Comparison of ENCODE assay signal across 32 mouse cellular contexts in genomic region chr10:13915211-13915610, GRCm38 (mm10). TPM values are rescaled to one million over a fixed set of nuclear protein-coding genes. Genes with fewer than 3 reads are reported as not detected.
DNase-seq lines count a peak whose midpoint lies in the region; ATAC-seq and TF ChIP-seq lines count a peak whose summit lies in the region.
"Had no signal": no experiment of that assay in that cellular context is flagged by ENCODE, and none has a peak within 500 bp of the region (broad histone marks: within the 10 kb centered on the region; RNA-seq: fewer than 3 reads in every experiment).

No protein-coding gene starts in this region.

- H3K9ac ChIP-seq in heart, embryonic 13.5 days = no peak overlapping the region
- H3K9ac ChIP-seq: embryonic facial prominence, embryonic 12.5 days; forebrain, embryonic 15.5 days; hindbrain, embryonic 15.5 days; kidney, embryonic 15.5 days; limb, embryonic 15.5 days; liver, embryonic 13.5 days; midbrain, embryonic 13.5 days had no signal

- H3K4me1 ChIP-seq in heart, embryonic 13.5 days = peaks cover 20% of the 10 kb centered on the region
- H3K4me1 ChIP-seq: limb, embryonic 10.5 days; liver, embryonic 13.5 days; megakaryocyte, embryonic 14.5 days had no signal

- H3K4me2 ChIP-seq in heart, embryonic 13.5 days = no peak overlapping the region
- H3K4me2 ChIP-seq in myocyte (ENCODE audit: low read depth) = peak overlapping the region; percentile 41
- H3K4me2 ChIP-seq: embryonic facial prominence, embryonic 12.5 days; forebrain, embryonic 15.5 days; hindbrain, embryonic 15.5 days; kidney, embryonic 15.5 days; limb, embryonic 15.5 days; liver, embryonic 13.5 days; midbrain, embryonic 13.5 days had no signal

- H3K27me3 ChIP-seq in heart, embryonic 13.5 days (replicated peaks) = no peaks in the 10 kb centered on the region
- H3K27me3 ChIP-seq in myocyte (ENCODE audit: control insufficient read depth, insufficient read depth, insufficient read length) = no peaks in the 10 kb centered on the region
- H3K27me3 ChIP-seq: embryonic facial prominence, embryonic 12.5 days; forebrain, embryonic 15.5 days; hindbrain, embryonic 15.5 days; kidney, embryonic 15.5 days; limb, embryonic 15.5 days; liver, embryonic 13.5 days; megakaryocyte, embryonic 14.5 days had no signal

- DNase-seq in heart, postnatal 14 days = no peak
- DNase-seq in layer of hippocampus, adult 9-11 months = peak; percentile 25
- no peak for DNase-seq in layer of hippocampus, adult 9-10 months (ENCODE audit: low spot score)
- peak; percentile 8 for DNase-seq in NIH3T3 (ENCODE audit: low read depth)
- no peak for DNase-seq in spleen, adult 12 weeks (ENCODE audit: low spot score)
- DNase-seq: adrenal gland, adult 8-10 months; cerebellum, adult 11 months; cerebellum, adult 9-10 months; cerebellum, postnatal 36 days; gastrocnemius, postnatal 10 days; heart, postnatal 4 days; kidney, adult 11 months; kidney, postnatal 36 days; liver, embryonic 13.5 days; lung, adult 18-20 months; lung, postnatal 4 days; retina, postnatal 1 day; thymus, adult 18-20 months; thymus, postnatal 25 days had no signal

- H3K36me3 ChIP-seq in heart, embryonic 13.5 days = no peaks in the 10 kb centered on the region
- no peaks in the 10 kb centered on the region for H3K36me3 ChIP-seq in myocyte (ENCODE audit: control insufficient read depth, insufficient read depth)
- H3K36me3 ChIP-seq: embryonic facial prominence, embryonic 12.5 days; forebrain, embryonic 10.5 days; forebrain, embryonic 15.5 days; hindbrain, embryonic 15.5 days; kidney, embryonic 15.5 days; limb, embryonic 10.5 days; limb, embryonic 15.5 days; liver, embryonic 13.5 days; midbrain, embryonic 13.5 days had no signal

- H3K9me3 ChIP-seq in heart, embryonic 13.5 days = no peaks in the 10 kb centered on the region
- H3K9me3 ChIP-seq: embryonic facial prominence, embryonic 12.5 days; forebrain, embryonic 10.5 days; forebrain, embryonic 15.5 days; hindbrain, embryonic 15.5 days; kidney, embryonic 15.5 days; limb, embryonic 10.5 days; limb, embryonic 15.5 days; liver, embryonic 13.5 days; megakaryocyte, embryonic 14.5 days; midbrain, embryonic 13.5 days had no signal

- no peak overlapping the region for H3ac ChIP-seq in myocyte (ENCODE audit: control insufficient read depth, insufficient read length)

- no peak for ATAC-seq in heart, embryonic 13.5 days (ENCODE audit: extremely low read depth, insufficient number of reproducible peaks, low FRiP score, low TSS enrichment)
- ATAC-seq: forebrain, embryonic 15.5 days; inflammation-experienced regulatory T-cells, adult 6 months; lung, postnatal 0 days; midbrain, embryonic 13.5 days had no signal

- intact Hi-C loops in heart, postnatal 14 days (cut with DNase I) = no loop called here

- H3K4me3 ChIP-seq in heart, embryonic 13.5 days = no peak overlapping the region
- H3K4me3 ChIP-seq in myocyte = no peak overlapping the region
- H3K4me3 ChIP-seq: embryonic facial prominence, embryonic 12.5 days; forebrain, embryonic 10.5 days; forebrain, embryonic 15.5 days; hindbrain, embryonic 15.5 days; kidney, embryonic 15.5 days; limb, embryonic 10.5 days; limb, embryonic 15.5 days; liver, embryonic 13.5 days; megakaryocyte, embryonic 14.5 days; midbrain, embryonic 13.5 days had no signal

- WGBS in heart, embryonic 13.5 days = 37% methylated on average over 3 of the region's 3 CpGs

- TF ChIP-seq POLR2A in myocyte (IDR thresholded peaks at IDR 0.05; ENCODE audit: insufficient read length, low read depth) = no peak

- 0 out of 2 replicates have a peak overlapping the region, but pooled peaks have one; percentile 2 for H3K27ac ChIP-seq in heart, embryonic 13.5 days (replicated peaks)
- H3K27ac ChIP-seq: embryonic facial prominence, embryonic 12.5 days; forebrain, embryonic 10.5 days; forebrain, embryonic 15.5 days; hindbrain, embryonic 15.5 days; kidney, embryonic 15.5 days; limb, embryonic 10.5 days; limb, embryonic 15.5 days; liver, embryonic 13.5 days; midbrain, embryonic 13.5 days had no signal

- H3K79me2 ChIP-seq in myocyte (ENCODE audit: control insufficient read depth, insufficient read depth) = no peaks in the 10 kb centered on the region

TF ChIP-seq in myocyte, 11 proteins besides CTCF, POLR2A, EP300 and RAD21:
- TF ChIP-seq REST (IDR thresholded peaks at IDR 0.05; ENCODE audit: insufficient read depth, insufficient read length) = no peak
- no peak for TF ChIP-seq POLR2AphosphoS2 (IDR thresholded peaks at IDR 0.05; ENCODE audit: insufficient read length, low read depth)
- no peak for TF ChIP-seq MAX (IDR thresholded peaks at IDR 0.05; ENCODE audit: low read depth)

RNA-seq across cellular contexts. Expression of gene Aig1, which starts 46.4 kb away (rescaled TPM):
- 52.3 and 64.9 TPM in 2 replicates for polyA plus RNA-seq in heart, embryonic 13.5 days (2015; fragmentation: Nextera tagmentation; extraction: Ambion mirVana)
- total RNA-seq in heart, postnatal 14 days (2021) = 10 to 100 TPM; 55.5 to 60.1 TPM
- polyA plus RNA-seq in myocyte (2012; fragmentation: generic; extraction: Trizol) = 31.3 TPM

RNA-seq across cellular contexts. Expression of gene Hivep2, which starts 50.7 kb away (rescaled TPM):
- polyA plus RNA-seq in heart, embryonic 13.5 days (2015; fragmentation: Nextera tagmentation; extraction: Ambion mirVana) = 3.8 and 4.2 TPM in 2 replicates
- total RNA-seq in heart, postnatal 14 days (2021) = 10 to 100 TPM; 28.1 to 28.8 TPM
- 9.6 TPM for polyA plus RNA-seq in myocyte (2012; fragmentation: generic; extraction: Trizol)

Comparison
In these comparisons a context has a peak if more than half of its experiments do, and no peak if none do; other contexts are left out.
1. DNase-seq: peak in layer of hippocampus, adult 9-11 months (single experiment) and NIH3T3 (single experiment); none in heart, postnatal 14 days (0 of 2), layer of hippocampus, adult 9-10 months (single experiment) and spleen, adult 12 weeks (single experiment).